30 mouse cellular contexts compared by ENCODE assay signal in the genomic region with DNA sequence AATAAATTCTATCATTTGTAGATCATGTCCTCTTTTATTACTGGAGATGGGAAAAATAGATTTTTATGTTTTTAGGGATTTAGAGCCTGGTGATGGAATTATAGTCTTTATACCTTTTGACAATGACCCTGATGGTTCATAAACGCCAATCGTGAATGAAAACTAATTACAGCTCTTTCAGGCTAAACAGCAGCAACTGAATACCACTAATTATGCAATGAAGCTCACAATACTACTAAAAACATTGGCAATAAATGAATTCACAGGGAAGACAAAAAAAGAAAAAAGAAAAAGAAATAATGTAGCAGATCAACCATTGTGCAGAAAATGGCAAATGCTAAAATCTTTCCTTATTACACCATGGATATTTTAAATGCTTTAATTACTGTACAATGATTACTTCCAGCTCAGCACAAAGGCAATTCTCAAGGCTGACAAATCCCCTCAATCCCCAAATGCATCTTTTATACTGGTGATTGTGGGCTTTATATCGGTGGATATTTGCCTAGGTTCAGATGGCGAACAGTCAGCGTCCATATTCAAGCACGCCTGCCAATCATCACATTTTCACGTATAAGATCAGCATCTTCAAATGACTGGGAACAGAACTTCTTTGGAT.
DNase-seq lines count a peak whose midpoint lies in the region; ATAC-seq and TF ChIP-seq lines count a peak whose summit lies in the region.
"Had no signal": no experiment of that assay in that cellular context is flagged by ENCODE, and none has a peak within 500 bp of the region (broad histone marks: within the 10 kb centered on the region; RNA-seq: fewer than 3 reads in every experiment).

No protein-coding gene starts in this region.

- H3K36me3 ChIP-seq in midbrain, embryonic 11.5 days (ENCODE audit: control insufficient read depth, insufficient read depth, low read length) = no peaks in the 10 kb centered on the region
- H3K36me3 ChIP-seq in midbrain, embryonic 16.5 days (ENCODE audit: control insufficient read depth, insufficient read depth, low read length) = no peaks in the 10 kb centered on the region
- H3K36me3 ChIP-seq in neural tube, embryonic 14.5 days (ENCODE audit: control insufficient read depth, insufficient read depth, low read length) = no peaks in the 10 kb centered on the region
- no peaks in the 10 kb centered on the region for H3K36me3 ChIP-seq in neural tube, embryonic 15.5 days
- H3K36me3 ChIP-seq in forebrain, embryonic 14.5 days (ENCODE audit: control insufficient read depth, insufficient read depth, low read length) = no peaks in the 10 kb centered on the region
- H3K36me3 ChIP-seq in forebrain, postnatal 0 days (ENCODE audit: insufficient read depth) = no peaks in the 10 kb centered on the region
- no peaks in the 10 kb centered on the region for H3K36me3 ChIP-seq in kidney, embryonic 16.5 days (ENCODE audit: insufficient read depth, low read length)
- H3K36me3 ChIP-seq: embryonic facial prominence, embryonic 12.5 days; embryonic facial prominence, embryonic 15.5 days; G1E; heart, embryonic 10.5 days; heart, embryonic 13.5 days had no signal

- DNase-seq in midbrain, embryonic 11.5 days (ENCODE audit: low spot score, missing footprints) = peak; percentile 67
- DNase-seq in forebrain, embryonic 14.5 days (ENCODE audit: low spot score) = peak; percentile 74
- DNase-seq in forebrain, postnatal 0 days = peak; percentile 29
- DNase-seq in liver = no peak
- DNase-seq: adrenal gland, postnatal 10 days; adrenal gland, postnatal 36 days; B cell, adult 2 months; cerebellum, adult 11 months; cerebellum, adult 2 months; cerebellum, adult 9-11 months; cerebellum, postnatal 25 days; gastrocnemius, postnatal 10 days; gastrocnemius, postnatal 36 days; heart, adult 2 months; heart, postnatal 14 days; heart, postnatal 4 days had no signal

- H3K9me3 ChIP-seq in midbrain, embryonic 11.5 days (ENCODE audit: control insufficient read depth, low read length) = no peaks in the 10 kb centered on the region
- no peaks in the 10 kb centered on the region for H3K9me3 ChIP-seq in midbrain, embryonic 16.5 days (replicated peaks; ENCODE audit: control insufficient read depth, low read length, poor library complexity, severe bottlenecking)
- H3K9me3 ChIP-seq in neural tube, embryonic 14.5 days (ENCODE audit: control insufficient read depth, low read length) = no peaks in the 10 kb centered on the region
- H3K9me3 ChIP-seq in neural tube, embryonic 15.5 days (replicated peaks) = 0 out of 2 replicates have a peak, but pooled peaks cover 4% of the 10 kb centered on the region
- no peaks in the 10 kb centered on the region; the same call in 1 of the 2 replicates for H3K9me3 ChIP-seq in forebrain, embryonic 14.5 days (replicated peaks; ENCODE audit: control insufficient read depth, low read length)
- no peaks in the 10 kb centered on the region for H3K9me3 ChIP-seq in forebrain, postnatal 0 days (ENCODE audit: low read length)
- no peaks in the 10 kb centered on the region for H3K9me3 ChIP-seq in kidney, embryonic 16.5 days (ENCODE audit: low read length)
- H3K9me3 ChIP-seq: embryonic facial prominence, embryonic 12.5 days; embryonic facial prominence, embryonic 15.5 days; G1E; heart, embryonic 10.5 days; heart, embryonic 13.5 days had no signal

- H3K27me3 ChIP-seq in midbrain, embryonic 11.5 days (ENCODE audit: control insufficient read depth, insufficient read depth, low read length) = no peaks in the 10 kb centered on the region
- H3K27me3 ChIP-seq in midbrain, embryonic 16.5 days (ENCODE audit: control insufficient read depth, insufficient read depth, low read depth, low read length) = no peaks in the 10 kb centered on the region
- no peaks in the 10 kb centered on the region for H3K27me3 ChIP-seq in neural tube, embryonic 14.5 days (ENCODE audit: control insufficient read depth, insufficient read depth, low read length)
- no peaks in the 10 kb centered on the region for H3K27me3 ChIP-seq in neural tube, embryonic 15.5 days (replicated peaks)
- 0 out of 2 replicates have a peak, but pooled peaks cover 3% of the 10 kb centered on the region for H3K27me3 ChIP-seq in forebrain, embryonic 14.5 days (replicated peaks; ENCODE audit: control insufficient read depth, insufficient read depth, low read length)
- H3K27me3 ChIP-seq in forebrain, postnatal 0 days (ENCODE audit: insufficient read depth, low read length) = no peaks in the 10 kb centered on the region
- H3K27me3 ChIP-seq in kidney, embryonic 16.5 days (ENCODE audit: insufficient read depth, low read length) = no peaks in the 10 kb centered on the region
- H3K27me3 ChIP-seq: CH12.LX; embryonic facial prominence, embryonic 12.5 days; embryonic facial prominence, embryonic 15.5 days; heart, embryonic 13.5 days had no signal

- no peak for TF ChIP-seq CTCF in forebrain, postnatal 0 days (IDR thresholded peaks at IDR 0.05; ENCODE audit: low read depth)

- no peaks in the 10 kb centered on the region for H3K4me1 ChIP-seq in midbrain, embryonic 11.5 days (ENCODE audit: control insufficient read depth, insufficient read depth, low read length)
- no peaks in the 10 kb centered on the region for H3K4me1 ChIP-seq in midbrain, embryonic 16.5 days (ENCODE audit: control insufficient read depth, insufficient read depth, low read length)
- no peaks in the 10 kb centered on the region for H3K4me1 ChIP-seq in neural tube, embryonic 14.5 days (ENCODE audit: control insufficient read depth, insufficient read depth, low read length)
- no peaks in the 10 kb centered on the region for H3K4me1 ChIP-seq in neural tube, embryonic 15.5 days
- 0 out of 2 replicates have a peak, but pooled peaks cover 2% of the 10 kb centered on the region for H3K4me1 ChIP-seq in forebrain, embryonic 14.5 days (ENCODE audit: control insufficient read depth, insufficient read depth, low read length)
- no peaks in the 10 kb centered on the region for H3K4me1 ChIP-seq in forebrain, postnatal 0 days (ENCODE audit: insufficient read depth)
- no peaks in the 10 kb centered on the region for H3K4me1 ChIP-seq in kidney, embryonic 16.5 days (ENCODE audit: insufficient read depth, low read length)
- H3K4me1 ChIP-seq: embryonic facial prominence, embryonic 12.5 days; embryonic facial prominence, embryonic 15.5 days; heart, embryonic 10.5 days; heart, embryonic 13.5 days had no signal

- H3K27ac ChIP-seq in midbrain, embryonic 11.5 days (ENCODE audit: low read depth, low read length) = no peak overlapping the region
- no peak overlapping the region for H3K27ac ChIP-seq in midbrain, embryonic 16.5 days (ENCODE audit: low read length)
- peak overlapping the region; percentile 44; the same call in 1 of the 2 replicates for H3K27ac ChIP-seq in neural tube, embryonic 14.5 days (ENCODE audit: low read depth, low read length)
- no peak overlapping the region; the same call in 1 of the 2 replicates for H3K27ac ChIP-seq in neural tube, embryonic 15.5 days (replicated peaks)
- H3K27ac ChIP-seq in forebrain, embryonic 14.5 days (ENCODE audit: low read depth, low read length) = no peak overlapping the region
- H3K27ac ChIP-seq in forebrain, postnatal 0 days (ENCODE audit: low read depth, low read length) = no peak overlapping the region
- no peak overlapping the region for H3K27ac ChIP-seq in kidney, embryonic 16.5 days (ENCODE audit: low read length)
- H3K27ac ChIP-seq: embryonic facial prominence, embryonic 12.5 days; embryonic facial prominence, embryonic 15.5 days; heart, adult 2 months; heart, embryonic 10.5 days; heart, embryonic 13.5 days; hindbrain, embryonic 14.5 days; hindbrain, postnatal 0 days had no signal

- no peak overlapping the region for H3K9ac ChIP-seq in midbrain, embryonic 11.5 days (ENCODE audit: low read length)
- H3K9ac ChIP-seq in midbrain, embryonic 16.5 days (ENCODE audit: low read depth, low read length) = no peak overlapping the region
- no peak overlapping the region for H3K9ac ChIP-seq in neural tube, embryonic 14.5 days (replicated peaks; ENCODE audit: low read depth, low read length)
- no peak overlapping the region for H3K9ac ChIP-seq in neural tube, embryonic 15.5 days (replicated peaks)
- H3K9ac ChIP-seq in forebrain, embryonic 14.5 days (ENCODE audit: low read length) = no peak overlapping the region
- no peak overlapping the region for H3K9ac ChIP-seq in forebrain, postnatal 0 days
- H3K9ac ChIP-seq in kidney, embryonic 16.5 days (replicated peaks; ENCODE audit: low read length) = no peak overlapping the region
- H3K9ac ChIP-seq: embryonic facial prominence, embryonic 12.5 days; embryonic facial prominence, embryonic 15.5 days; heart, embryonic 13.5 days; hindbrain, embryonic 14.5 days had no signal

- H3K4me2 ChIP-seq in midbrain, embryonic 11.5 days = no peak overlapping the region
- H3K4me2 ChIP-seq in midbrain, embryonic 16.5 days (ENCODE audit: low read length) = no peak overlapping the region
- peak overlapping the region; percentile 23; the same call in 1 of the 2 replicates for H3K4me2 ChIP-seq in neural tube, embryonic 14.5 days (ENCODE audit: low read depth, low read length)
- no peak overlapping the region for H3K4me2 ChIP-seq in neural tube, embryonic 15.5 days
- H3K4me2 ChIP-seq in forebrain, embryonic 14.5 days (ENCODE audit: low read length) = no peak overlapping the region
- H3K4me2 ChIP-seq in forebrain, postnatal 0 days (ENCODE audit: low read depth) = peak overlapping the region; percentile 4; the same call in 1 of the 2 replicates
- no peak overlapping the region for H3K4me2 ChIP-seq in kidney, embryonic 16.5 days (replicated peaks; ENCODE audit: low read depth, low read length)
- H3K4me2 ChIP-seq: embryonic facial prominence, embryonic 12.5 days; embryonic facial prominence, embryonic 15.5 days; heart, embryonic 13.5 days; hindbrain, embryonic 14.5 days had no signal

- no peak overlapping the region for H3K4me3 ChIP-seq in midbrain, embryonic 11.5 days (ENCODE audit: low read depth, low read length)
- H3K4me3 ChIP-seq in midbrain, embryonic 16.5 days (ENCODE audit: low read depth, low read length) = no peak overlapping the region
- H3K4me3 ChIP-seq in neural tube, embryonic 14.5 days (ENCODE audit: low read depth, low read length) = no peak overlapping the region
- no peak overlapping the region for H3K4me3 ChIP-seq in neural tube, embryonic 15.5 days (replicated peaks)
- H3K4me3 ChIP-seq in forebrain, embryonic 14.5 days (ENCODE audit: low read depth, low read length) = no peak overlapping the region
- no peak overlapping the region for H3K4me3 ChIP-seq in forebrain, postnatal 0 days (ENCODE audit: low read depth, low read length)
- H3K4me3 ChIP-seq in kidney, embryonic 16.5 days (ENCODE audit: low read length) = no peak overlapping the region
- H3K4me3 ChIP-seq: embryonic facial prominence, embryonic 12.5 days; embryonic facial prominence, embryonic 15.5 days; heart, adult 2 months; heart, embryonic 10.5 days; heart, embryonic 13.5 days had no signal

- WGBS in midbrain, embryonic 11.5 days = 89% methylated on average over 7 of the region's 7 CpGs
- WGBS in midbrain, embryonic 16.5 days = 55% methylated on average over 7 of the region's 7 CpGs
- 52% methylated on average over 7 of the region's 7 CpGs for WGBS in neural tube, embryonic 14.5 days
- WGBS in neural tube, embryonic 15.5 days = 40% methylated on average over 7 of the region's 7 CpGs
- WGBS in forebrain, embryonic 14.5 days = 11% methylated on average over 7 of the region's 7 CpGs
- WGBS in forebrain, postnatal 0 days = 16% methylated on average over 7 of the region's 7 CpGs
- 89% methylated on average over 7 of the region's 7 CpGs for WGBS in kidney, embryonic 16.5 days

- no peak for ATAC-seq in midbrain, embryonic 11.5 days (ENCODE audit: low FRiP score)
- ATAC-seq in midbrain, embryonic 16.5 days = no peak; the same call in 1 of the 2 replicates
- no peak for ATAC-seq in neural tube, embryonic 14.5 days (ENCODE audit: low read depth)
- ATAC-seq in neural tube, embryonic 15.5 days (ENCODE audit: low FRiP score) = no peak
- peak; percentile 87 for ATAC-seq in forebrain, embryonic 14.5 days
- peak; percentile 36; the same call in 1 of the 2 replicates for ATAC-seq in forebrain, postnatal 0 days
- ATAC-seq in kidney, embryonic 16.5 days (ENCODE audit: low FRiP score, low TSS enrichment) = no peak
- ATAC-seq: hindbrain, postnatal 0 days; inflammation-experienced regulatory T-cells, adult 6 months; Patski had no signal

Comparison
In these comparisons a context has a peak if more than half of its experiments do, and no peak if none do; other contexts are left out.
1. H3K4me2 ChIP-seq: peak in neural tube, embryonic 14.5 days (single experiment) and forebrain, postnatal 0 days (single experiment); none in midbrain, embryonic 11.5 days (single experiment), midbrain, embryonic 16.5 days (single experiment), neural tube, embryonic 15.5 days (single experiment), forebrain, embryonic 14.5 days (single experiment) and kidney, embryonic 16.5 days (single experiment).
2. ATAC-seq: peak in forebrain, embryonic 14.5 days (single experiment) and forebrain, postnatal 0 days (single experiment); none in midbrain, embryonic 11.5 days (single experiment), midbrain, embryonic 16.5 days (single experiment), neural tube, embryonic 14.5 days (single experiment), neural tube, embryonic 15.5 days (single experiment) and kidney, embryonic 16.5 days (single experiment).